Mouse (Mus musculus) lung, adult 10 weeks (tissue): ENCODE measurements around the gene Sesn2. TPM values are rescaled to one million over a fixed set of nuclear protein-coding genes. Genes with fewer than 3 reads are reported as not detected.

Source experiments
- polyA plus RNA-seq: library from polyadenylated mRNA; stranded (reverse); fragments of 350-450 nt; fragmentation: Illumina TruSeq; extraction: RNeasy Lipid Tissue Mini Kit (QIAGEN cat#74804); gene quantifications from one replicate; pipeline ENCODE4 v1.2.3, GENCODE M21; 2014; ENCODE audit warnings: low read depth, low replicate concordance; ENCODE audit not compliant: insufficient read depth

The Sesn2 gene
- 6.6 TPM for polyA plus RNA-seq

DNA sequence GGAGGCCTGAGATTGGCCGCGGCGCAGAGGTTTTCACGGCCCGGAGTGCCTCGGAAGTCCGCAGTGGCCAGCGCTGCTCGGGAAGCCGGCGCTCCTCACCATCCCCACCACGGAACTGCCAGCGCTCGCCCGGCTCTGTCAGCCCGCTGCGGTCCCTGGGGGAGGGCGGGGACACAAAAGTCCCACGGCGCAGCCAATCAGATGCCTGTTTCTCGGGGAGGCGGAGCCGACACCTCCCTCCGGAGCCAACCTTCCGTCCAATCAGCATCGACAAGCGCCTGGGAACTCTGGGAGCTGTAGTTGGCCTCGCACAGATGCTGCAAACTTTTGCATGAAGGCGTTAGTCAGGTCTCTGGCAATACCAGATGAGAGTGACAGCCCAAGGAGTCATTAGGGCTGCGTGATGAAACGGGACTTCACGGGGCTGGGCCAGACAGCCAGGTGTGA is at the start of gene Sesn2:
Gene Sesn2, minus strand, starts transcription at position 150 of the 447 bp plus-strand sequence.

DNA sequence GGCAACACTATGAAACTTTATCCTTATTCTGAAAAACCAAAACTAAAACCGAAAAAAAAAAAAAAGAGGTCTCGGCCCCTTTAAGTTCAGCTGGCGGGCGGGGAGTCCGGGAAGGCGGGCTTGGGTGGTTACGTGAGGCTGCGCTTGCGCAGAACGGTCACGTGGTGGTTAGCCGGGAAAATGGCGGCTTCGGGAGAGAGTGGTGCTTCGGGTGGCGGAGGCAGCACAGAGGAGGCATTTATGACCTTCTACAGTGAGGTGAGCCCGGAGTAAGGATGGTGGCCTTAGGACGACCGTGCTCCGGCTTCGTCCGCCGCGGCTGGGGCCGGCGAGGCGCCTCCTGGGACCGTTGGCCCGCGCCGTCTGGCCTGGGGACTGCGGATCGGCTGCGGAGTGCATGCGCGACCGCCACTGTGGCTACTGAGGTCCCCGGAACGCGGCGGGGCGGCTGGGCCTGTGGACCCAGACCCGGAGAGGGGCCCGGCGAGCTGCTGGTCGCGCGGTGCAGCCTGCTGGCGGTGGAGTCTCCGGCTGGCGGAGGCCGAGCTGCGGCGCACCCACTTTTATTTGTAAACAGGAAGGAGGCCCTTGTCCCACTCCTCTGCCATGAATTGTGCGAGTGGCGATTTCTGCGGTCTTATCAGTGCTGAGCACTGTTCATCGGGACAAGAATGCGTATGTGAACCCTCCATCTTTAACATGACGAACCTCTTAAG is 25.3 kb upstream of the Sesn2 start, which contains the start of gene Dnajc8:
Gene Dnajc8, plus strand, starts transcription at position 145 of the 716 bp plus-strand sequence.

DNA sequence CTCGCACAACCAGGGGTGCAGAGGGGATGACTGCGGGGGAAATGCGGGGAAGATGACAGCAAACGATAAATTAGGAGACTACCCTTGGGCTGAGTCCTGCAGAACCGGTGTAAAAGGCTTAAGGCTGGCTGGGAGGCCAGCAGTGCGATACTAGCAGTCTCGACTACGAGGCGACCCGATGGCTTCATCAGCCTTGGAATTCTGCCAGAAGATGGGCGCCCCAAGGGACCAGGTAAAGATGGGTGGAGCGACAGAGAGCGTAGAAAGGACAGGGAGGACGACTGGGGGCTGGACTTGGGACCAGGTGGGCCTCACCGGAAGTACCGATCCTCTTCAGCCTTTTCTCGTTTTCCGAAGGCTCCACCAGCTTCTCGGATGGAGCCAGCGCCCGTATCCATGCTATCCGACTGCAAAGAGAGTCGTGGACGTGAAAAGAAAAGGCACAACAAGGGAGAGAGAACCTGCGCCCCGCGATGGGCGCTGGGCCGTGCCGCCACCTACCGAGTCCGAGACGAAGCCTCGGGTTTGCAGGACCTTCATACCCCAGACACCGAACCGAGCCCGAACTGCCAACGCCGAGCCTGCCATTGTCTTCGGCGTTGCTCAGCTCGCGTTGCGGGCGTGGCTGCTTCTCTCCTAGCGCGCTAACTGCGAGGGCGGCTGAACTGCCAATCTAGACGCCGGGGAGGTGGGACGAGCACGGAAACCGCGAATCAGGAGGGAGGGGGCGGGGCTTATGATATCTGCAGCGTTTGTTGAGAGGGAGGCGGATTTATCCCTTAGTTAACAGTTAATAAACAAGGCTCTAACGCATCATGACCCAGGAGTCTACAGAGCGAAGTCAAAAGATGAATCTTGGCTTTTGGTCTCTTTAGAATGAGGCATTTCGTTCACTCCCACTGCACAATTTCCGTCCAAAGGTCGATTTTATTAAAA is 22.9 kb upstream of the Sesn2 start, which contains the start of gene Atpif1:
Gene Atpif1, minus strand, starts transcription at position 679 of the 936 bp plus-strand sequence.

GRCm38 (mm10) chr4:132463430-132464254 is 46.7 kb downstream of the Sesn2 start, which contains the start of gene Med18:
Gene Med18 (minus strand): TSS chr4:132463921.

Other genes with a start within 250 kb of the Sesn2 start
- gene Gmeb1, start 248.9 kb downstream of the Sesn2 start, polyA plus RNA-seq = 5.7 TPM
- gene Taf12, start 236.1 kb downstream of the Sesn2 start, polyA plus RNA-seq = 24.8 TPM
- gene Rab42, start 207.1 kb downstream of the Sesn2 start, polyA plus RNA-seq = 0.48 TPM
- 51.0 TPM for gene Trnau1ap, start 181.0 kb downstream of the Sesn2 start, polyA plus RNA-seq
- 6.3 TPM for gene Rcc1, start 156.9 kb downstream of the Sesn2 start, polyA plus RNA-seq
- gene Phactr4, start 88.0 kb downstream of the Sesn2 start, polyA plus RNA-seq = 10.9 TPM
- gene Med18, start 46.6 kb downstream of the Sesn2 start, polyA plus RNA-seq = 3.2 TPM
- 312 TPM for gene Atpif1, start 23.2 kb upstream of the Sesn2 start, polyA plus RNA-seq
- gene Dnajc8, start 25.0 kb upstream of the Sesn2 start, polyA plus RNA-seq = 136 TPM
- 2.2 TPM for gene Ptafr, start 53.6 kb upstream of the Sesn2 start, polyA plus RNA-seq
- gene Eya3, start 128.5 kb upstream of the Sesn2 start, polyA plus RNA-seq = 8.0 TPM
- gene Xkr8, start 222.0 kb upstream of the Sesn2 start, polyA plus RNA-seq = 3.1 TPM
- gene Smpdl3b, start 246.8 kb upstream of the Sesn2 start, polyA plus RNA-seq = 2.6 TPM